8 mouse cellular contexts compared by ENCODE assay signal in genomic region chr1:178527185-178527546, GRCm38 (mm10). TPM values are rescaled to one million over a fixed set of nuclear protein-coding genes. Genes with fewer than 3 reads are reported as not detected.
A peak's percentile ranks its signal among the peaks of the same experiment; 100 is the strongest.
DNase-seq lines count a peak whose midpoint lies in the region; ATAC-seq and TF ChIP-seq lines count a peak whose summit lies in the region.

No protein-coding gene starts in this region.

- H3K9me3 ChIP-seq in hindbrain, embryonic 14.5 days (ENCODE audit: control insufficient read depth, low read length) = no peaks in the 10 kb centered on the region

- POLR2A ChIA-PET in Patski (lab: Charles Lee) = no interaction called here

- WGBS in hindbrain, embryonic 14.5 days = under 1% methylated on average over 21 of the region's 21 CpGs

- peak overlapping the region; percentile 99 for H3K4me2 ChIP-seq in hindbrain, embryonic 14.5 days (replicated peaks)

- no peak for TF ChIP-seq CTCF in Patski (IDR thresholded peaks at IDR 0.05)

- no peaks in the 10 kb centered on the region for H3K36me3 ChIP-seq in hindbrain, embryonic 14.5 days (replicated peaks; ENCODE audit: control insufficient read depth, insufficient read depth)

- peaks cover 10% of the 10 kb centered on the region for H3K4me1 ChIP-seq in hindbrain, embryonic 14.5 days (replicated peaks; ENCODE audit: control insufficient read depth, insufficient read depth, low read length)

- peak; percentile 1 for ATAC-seq in Patski
- ATAC-seq in hindbrain, embryonic 14.5 days (ENCODE audit: low FRiP score) = peak; percentile 42; the same call in 1 of the 2 replicates

- peaks cover 4% of the 10 kb centered on the region for H3K27me3 ChIP-seq in Patski
- H3K27me3 ChIP-seq in hindbrain, embryonic 14.5 days (ENCODE audit: control insufficient read depth, insufficient read depth, low read length) = no peaks in the 10 kb centered on the region

- no peak for DNase-seq in Patski (ENCODE audit: low read depth, low spot score)
- DNase-seq in cerebellum, postnatal 10 days = peak; percentile 90 to 94
- DNase-seq in frontal cortex, postnatal 25 days (ENCODE audit: low spot score in 2 of 2) = peak; percentile 67
- DNase-seq in hindbrain, embryonic 14.5 days (ENCODE audit: low spot score) = peak; percentile 97
- DNase-seq in layer of hippocampus, postnatal 25 days (ENCODE audit: extremely low spot score in 1 of 2, low spot score in 1 of 2) = peak; percentile 70 to 79
- DNase-seq in lung, postnatal 14 days = peak; percentile 80
- peak; percentile 53 for DNase-seq in retina, adult 2 months (ENCODE audit: low read depth, low spot score)
- DNase-seq in thymus, postnatal 36 days = peak; percentile 46 to 59

- CTCF ChIA-PET in Patski (lab: Charles Lee) = interaction anchor here (0.7 to 1.9 kb wide), 5 partner anchors 15 to 950 kb away, joined by 3 to 8 read pairs (median 3); no protein-coding TSS in a partner anchor

- in situ Hi-C loops in Patski (cut with MboI; ENCODE audit: low pct_unique_long_range_greater_than_20kb) = loop anchor here (5.0 to 10.0 kb wide), 5 partner anchors 455 to 950 kb away; no protein-coding TSS in a partner anchor

- H3K9ac ChIP-seq in hindbrain, embryonic 14.5 days = peak overlapping the region; percentile 92

- H3K4me3 ChIP-seq in hindbrain, embryonic 14.5 days (replicated peaks; ENCODE audit: low read length) = peak overlapping the region; percentile 75

- H3K27ac ChIP-seq in hindbrain, embryonic 14.5 days = peak overlapping the region; percentile 95

RNA-seq across cellular contexts. Expression of gene Kif26b, which starts 1.8 kb away (rescaled TPM):
- polyA plus RNA-seq in Patski (2021) = 6.5 TPM
- polyA plus RNA-seq in hindbrain, embryonic 14.5 days (2014; fragmentation: Nextera tagmentation; extraction: Ambion mirVana) = 15.8 and 16.1 TPM in 2 replicates
- total RNA-seq in layer of hippocampus, postnatal 25 days (2021) = 10 to 100 TPM; 22.6 to 26.2 TPM
